Comparison of ENCODE assay signal across 23 mouse cellular contexts in genomic region chr7:89713059-89713458, GRCm38 (mm10).
"Had no signal": no experiment of that assay in that cellular context is flagged by ENCODE, and none has a peak within 500 bp of the region (broad histone marks: within the 10 kb centered on the region; RNA-seq: fewer than 3 reads in every experiment).

No protein-coding gene starts in this region.

- H3K4me1 ChIP-seq: lung, embryonic 15.5 days; megakaryocyte, embryonic 14.5 days; midbrain, embryonic 10.5 days; midbrain, embryonic 12.5 days; neural tube, embryonic 13.5 days; neural tube, embryonic 15.5 days had no signal

- H3K4me3 ChIP-seq: lung, embryonic 15.5 days; megakaryocyte, embryonic 14.5 days; midbrain, embryonic 10.5 days; midbrain, embryonic 12.5 days; myocyte; neural tube, embryonic 13.5 days; neural tube, embryonic 15.5 days had no signal

- DNase-seq: liver, postnatal 0 days; lung, adult 2 months; lung, postnatal 14 days; lung, postnatal 36 days; midbrain, embryonic 14.5 days; retina, postnatal 1 day; right cerebral cortex, adult 18-20 months; right cerebral cortex, postnatal 25 days; right cerebral cortex, postnatal 4 days; spleen, adult 18-20 months; thymus, adult 18-20 months; thymus, postnatal 14 days; thymus, postnatal 36 days had no signal

- H3K27ac ChIP-seq: lung, embryonic 15.5 days; macrophage; midbrain, embryonic 10.5 days; midbrain, embryonic 12.5 days; neural tube, embryonic 13.5 days; neural tube, embryonic 15.5 days had no signal

- H3K4me2 ChIP-seq: lung, embryonic 15.5 days; midbrain, embryonic 12.5 days; neural tube, embryonic 13.5 days; neural tube, embryonic 15.5 days had no signal

- ATAC-seq: liver, postnatal 0 days; lung, postnatal 0 days; midbrain, embryonic 16.5 days had no signal

- H3K27me3 ChIP-seq: lung, embryonic 15.5 days; megakaryocyte, embryonic 14.5 days; midbrain, embryonic 12.5 days; neural tube, embryonic 13.5 days; neural tube, embryonic 15.5 days had no signal

- H3K36me3 ChIP-seq: lung, embryonic 15.5 days; midbrain, embryonic 10.5 days; midbrain, embryonic 12.5 days; neural tube, embryonic 13.5 days; neural tube, embryonic 15.5 days had no signal

- H3K9ac ChIP-seq: liver, postnatal 0 days; lung, embryonic 15.5 days; midbrain, embryonic 12.5 days; neural tube, embryonic 13.5 days; neural tube, embryonic 15.5 days had no signal

- H3K9me3 ChIP-seq: lung, embryonic 15.5 days; megakaryocyte, embryonic 14.5 days; midbrain, embryonic 10.5 days; midbrain, embryonic 12.5 days; neural tube, embryonic 13.5 days; neural tube, embryonic 15.5 days had no signal
